29 mouse cellular contexts compared by ENCODE assay signal in genomic region chr8:66759716-66760115, GRCm38 (mm10).
DNase-seq lines count a peak whose midpoint lies in the region; ATAC-seq and TF ChIP-seq lines count a peak whose summit lies in the region.
"Had no signal": no experiment of that assay in that cellular context is flagged by ENCODE, and none has a peak within 500 bp of the region (broad histone marks: within the 10 kb centered on the region; RNA-seq: fewer than 3 reads in every experiment).

No protein-coding gene starts in this region.

- ATAC-seq in lung, embryonic 14.5 days (ENCODE audit: insufficient read depth): peak; percentile 79
- ATAC-seq: forebrain, embryonic 13.5 days; hindbrain, embryonic 16.5 days; intestine, embryonic 15.5 days; midbrain, embryonic 15.5 days had no signal

- TF ChIP-seq CTCF in lung, embryonic 14.5 days (IDR thresholded peaks at IDR 0.05; ENCODE audit: low read depth): no peak

- H3K4me1 ChIP-seq in lung, embryonic 14.5 days (ENCODE audit: insufficient read depth): 0 out of 2 replicates have a peak, but pooled peaks cover 2% of the 10 kb centered on the region
- H3K4me1 ChIP-seq: embryonic facial prominence, embryonic 13.5 days; forebrain, embryonic 13.5 days; intestine, embryonic 15.5 days; limb, embryonic 15.5 days; midbrain, embryonic 15.5 days; neural tube, embryonic 13.5 days had no signal

- no peaks in the 10 kb centered on the region for H3K27me3 ChIP-seq in lung, embryonic 14.5 days (ENCODE audit: insufficient read depth, low read length)
- H3K27me3 ChIP-seq: embryonic facial prominence, embryonic 13.5 days; forebrain, embryonic 13.5 days; intestine, embryonic 15.5 days; limb, embryonic 15.5 days; midbrain, embryonic 15.5 days; neural tube, embryonic 13.5 days had no signal

- DNase-seq in heart, adult 9 months (ENCODE audit: low spot score in 2 of 2): peak; percentile 3 to 4
- DNase-seq in heart, adult 11 months: no peak
- peak; percentile 62 for DNase-seq in lung, embryonic 14.5 days
- DNase-seq in lung, postnatal 25 days (ENCODE audit: low spot score): no peak
- DNase-seq in brain, adult 2 months (ENCODE audit: low read depth, low spot score): peak; percentile 46
- DNase-seq in telencephalon, adult 2 months (ENCODE audit: low read depth, low spot score): peak; percentile 46
- DNase-seq in natural killer cell, adult 2 months (ENCODE audit: low spot score in 2 of 2): no peak
- DNase-seq: adrenal gland, postnatal 14 days; cerebellum, adult 8-10 months; cerebellum, postnatal 36 days; embryo, embryonic 11 days; gastrocnemius, postnatal 25 days; kidney, adult 9 months; kidney, postnatal 14 days; left cerebral cortex, postnatal 4 days; lung, postnatal 36 days; retina, postnatal 1 day; right cerebral cortex, postnatal 25 days; spleen, adult 18-20 months; thymus, postnatal 14 days had no signal

- H3K4me2 ChIP-seq in lung, embryonic 14.5 days: no peak overlapping the region
- H3K4me2 ChIP-seq: embryonic facial prominence, embryonic 13.5 days; forebrain, embryonic 13.5 days; intestine, embryonic 15.5 days; limb, embryonic 15.5 days; midbrain, embryonic 15.5 days; neural tube, embryonic 13.5 days had no signal

- H3K36me3 ChIP-seq in lung, embryonic 14.5 days (ENCODE audit: insufficient read depth): no peaks in the 10 kb centered on the region
- H3K36me3 ChIP-seq: embryonic facial prominence, embryonic 13.5 days; intestine, embryonic 15.5 days; limb, embryonic 15.5 days; midbrain, embryonic 15.5 days; neural tube, embryonic 13.5 days had no signal

- H3K9ac ChIP-seq in lung, embryonic 14.5 days: no peak overlapping the region
- H3K9ac ChIP-seq: embryonic facial prominence, embryonic 13.5 days; forebrain, embryonic 13.5 days; intestine, embryonic 15.5 days; limb, embryonic 15.5 days; liver, embryonic 14.5 days; midbrain, embryonic 15.5 days; neural tube, embryonic 13.5 days had no signal

- no peak overlapping the region for H3K4me3 ChIP-seq in lung, embryonic 14.5 days (ENCODE audit: low read depth, low read length)
- H3K4me3 ChIP-seq: embryonic facial prominence, embryonic 13.5 days; erythroblast, embryonic 14.5 days; forebrain, embryonic 13.5 days; intestine, embryonic 15.5 days; limb, embryonic 15.5 days; midbrain, embryonic 15.5 days; neural tube, embryonic 13.5 days had no signal

- H3K27ac ChIP-seq in lung, embryonic 14.5 days (ENCODE audit: low read depth): no peak overlapping the region
- H3K27ac ChIP-seq: embryonic facial prominence, embryonic 13.5 days; forebrain, embryonic 13.5 days; intestine, embryonic 15.5 days; limb, embryonic 15.5 days; liver, embryonic 14.5 days; midbrain, embryonic 15.5 days; neural tube, embryonic 13.5 days had no signal

- H3K9me3 ChIP-seq in lung, embryonic 14.5 days (ENCODE audit: low read depth, low read length): no peaks in the 10 kb centered on the region
- H3K9me3 ChIP-seq: embryonic facial prominence, embryonic 13.5 days; forebrain, embryonic 13.5 days; intestine, embryonic 15.5 days; limb, embryonic 15.5 days; midbrain, embryonic 15.5 days; neural tube, embryonic 13.5 days had no signal

Comparison
In these comparisons a context has a peak if more than half of its experiments do, and no peak if none do; other contexts are left out.
1. DNase-seq: peak in heart, adult 9 months (2 of 2), lung, embryonic 14.5 days (single experiment), brain, adult 2 months (single experiment) and telencephalon, adult 2 months (single experiment); none in heart, adult 11 months (single experiment), lung, postnatal 25 days (single experiment) and natural killer cell, adult 2 months (0 of 2).